Mouse (Mus musculus) adrenal gland, adult 2 months (tissue): Measurements from ENCODE around the gene Thap8. TPM values are rescaled to one million over a fixed set of nuclear protein-coding genes. Genes with fewer than 3 reads are reported as not detected.

Experiments used
- polyA plus RNA-seq: library from polyadenylated mRNA; depleted of rRNA; stranded (reverse); fragments of >200 nt; gene quantifications from 2 replicates; pipeline ENCODE4 v1.2.3, GENCODE M21; 2012; rRNA removed
- total RNA-seq, 2 experiments: library from RNA; stranded (reverse); gene quantifications; 2 replicates each; pipeline ENCODE4 v1.2.3; 2021

Thap8 gene
- total and polyA plus RNA-seq, 3 experiments, result 0.62 TPM; not detected in 2

Other genes starting within 250 kb of the Thap8 start
- gene Zfp14, start 228.7 kb upstream of the Thap8 start, total RNA-seq, result 1 to 10 TPM; 2.1 to 2.8 TPM
- 0.81 and 1.7 TPM in 2 replicates for gene Zfp14, start 228.7 kb upstream of the Thap8 start, polyA plus RNA-seq
- 1 to 10 TPM; 1.6 to 2.5 TPM for gene Zfp82, start 207.2 kb upstream of the Thap8 start, total RNA-seq
- 0.06 and 0.11 TPM in 2 replicates for gene Zfp82, start 207.2 kb upstream of the Thap8 start, polyA plus RNA-seq
- under 1 TPM in 1 of 2 experiments, not detected in 1; 0.73 TPM for gene Gm26920, start 189.7 kb upstream of the Thap8 start, total RNA-seq
- gene Gm26920, start 189.7 kb upstream of the Thap8 start, polyA plus RNA-seq, result not detected in 2 replicates
- 1 to 10 TPM; 2.2 to 2.6 TPM for gene Zfp566, start 189.6 kb upstream of the Thap8 start, total RNA-seq
- 1.5 and 1.6 TPM in 2 replicates for gene Zfp566, start 189.6 kb upstream of the Thap8 start, polyA plus RNA-seq
- 10 to 100 TPM; 35.4 to 39.5 TPM for gene Zfp260, start 185.3 kb upstream of the Thap8 start, total RNA-seq
- 6.2 and 9.7 TPM in 2 replicates for gene Zfp260, start 185.3 kb upstream of the Thap8 start, polyA plus RNA-seq
- gene Zfp382, start 158.2 kb upstream of the Thap8 start, total RNA-seq, result 1 to 10 TPM; 2.5 to 4.2 TPM
- 0.07 and 0.44 TPM in 2 replicates for gene Zfp382, start 158.2 kb upstream of the Thap8 start, polyA plus RNA-seq
- gene Zfp146, start 110.3 kb upstream of the Thap8 start, total RNA-seq, result 10 to 100 TPM; 45.7 to 52.1 TPM
- gene Zfp146, start 110.3 kb upstream of the Thap8 start, polyA plus RNA-seq, result 2.2 and 2.5 TPM in 2 replicates
- gene Cox7a1, start 96.0 kb upstream of the Thap8 start, total RNA-seq, result 100 to 1,000 TPM; 353 to 482 TPM
- 27.2 and 28.9 TPM in 2 replicates for gene Cox7a1, start 96.0 kb upstream of the Thap8 start, polyA plus RNA-seq
- 100 to 1,000 TPM; 629 to 666 TPM for gene Capns1, start 81.3 kb upstream of the Thap8 start, total RNA-seq
- gene Capns1, start 81.3 kb upstream of the Thap8 start, polyA plus RNA-seq, result 1,680 and 2,038 TPM in 2 replicates
- 10 to 100 TPM; 74.2 to 84.9 TPM for gene Polr2i, start 48.1 kb upstream of the Thap8 start, total RNA-seq
- gene Polr2i, start 48.1 kb upstream of the Thap8 start, polyA plus RNA-seq, result 77.0 and 78.9 TPM in 2 replicates
- gene Tbcb, start 47.8 kb upstream of the Thap8 start, total RNA-seq, result 100 to 1,000 TPM in 1 of 2 experiments, 10 to 100 TPM in 1; 74.9 to 116 TPM
- 40.3 and 41.9 TPM in 2 replicates for gene Tbcb, start 47.8 kb upstream of the Thap8 start, polyA plus RNA-seq
- not detected for gene Ovol3, start 44.4 kb upstream of the Thap8 start, total RNA-seq
- not detected in 2 replicates for gene Ovol3, start 44.4 kb upstream of the Thap8 start, polyA plus RNA-seq
- 1 to 10 TPM; 4.8 to 6.1 TPM for gene Wdr62, start 325 bp downstream of the Thap8 start, total RNA-seq
- 16.3 and 17.6 TPM in 2 replicates for gene Wdr62, start 325 bp downstream of the Thap8 start, polyA plus RNA-seq
- gene Clip3, start 11.6 kb downstream of the Thap8 start, total RNA-seq, result 10 to 100 TPM; 27.9 to 28.7 TPM
- gene Clip3, start 11.6 kb downstream of the Thap8 start, polyA plus RNA-seq, result 10.2 and 17.3 TPM in 2 replicates
- 10 to 100 TPM; 57.8 to 73.6 TPM for gene Alkbh6, start 28.6 kb downstream of the Thap8 start, total RNA-seq
- 276 and 312 TPM in 2 replicates for gene Alkbh6, start 28.6 kb downstream of the Thap8 start, polyA plus RNA-seq
- 10 to 100 TPM; 18.8 to 34.5 TPM for gene Syne4, start 34.7 kb downstream of the Thap8 start, total RNA-seq
- gene Syne4, start 34.7 kb downstream of the Thap8 start, polyA plus RNA-seq, result 51.8 and 59.1 TPM in 2 replicates
- gene E130208F15Rik, start 41.6 kb downstream of the Thap8 start, total RNA-seq, result 1 to 10 TPM; 1.2 to 1.6 TPM
- gene E130208F15Rik, start 41.6 kb downstream of the Thap8 start, polyA plus RNA-seq, result 2.0 and 2.7 TPM in 2 replicates
- gene Sdhaf1, start 43.8 kb downstream of the Thap8 start, total RNA-seq, result 10 to 100 TPM in 1 of 2 experiments, 1 to 10 TPM in 1; 9.1 to 18.7 TPM
- gene Sdhaf1, start 43.8 kb downstream of the Thap8 start, polyA plus RNA-seq, result 52.4 and 74.3 TPM in 2 replicates
- 10 to 100 TPM in 1 of 2 experiments, 1 to 10 TPM in 1; 8.2 to 11.9 TPM for gene Lrfn3, start 82.7 kb downstream of the Thap8 start, total RNA-seq
- gene Lrfn3, start 82.7 kb downstream of the Thap8 start, polyA plus RNA-seq, result 32.9 and 37.6 TPM in 2 replicates
- 10 to 100 TPM; 34.7 to 41.9 TPM for gene Tyrobp, start 133.7 kb downstream of the Thap8 start, total RNA-seq
- 73.3 and 87.9 TPM in 2 replicates for gene Tyrobp, start 133.7 kb downstream of the Thap8 start, polyA plus RNA-seq
- 1 to 10 TPM; 1.2 to 2.0 TPM for gene Hcst, start 139.8 kb downstream of the Thap8 start, total RNA-seq
- 6.3 and 7.9 TPM in 2 replicates for gene Hcst, start 139.8 kb downstream of the Thap8 start, polyA plus RNA-seq
- gene Nfkbid, start 141.6 kb downstream of the Thap8 start, total RNA-seq, result 1 to 10 TPM; 1.1 to 1.3 TPM
- 3.7 and 4.1 TPM in 2 replicates for gene Nfkbid, start 141.6 kb downstream of the Thap8 start, polyA plus RNA-seq
- gene Aplp1, start 165.4 kb downstream of the Thap8 start, total RNA-seq, result 10 to 100 TPM; 22.7 to 43.2 TPM
- 37.7 and 54.1 TPM in 2 replicates for gene Aplp1, start 165.4 kb downstream of the Thap8 start, polyA plus RNA-seq
- not detected for gene Kirrel2, start 177.6 kb downstream of the Thap8 start, total RNA-seq
- gene Kirrel2, start 177.6 kb downstream of the Thap8 start, polyA plus RNA-seq, result not detected in 2 replicates
- not detected for gene Nphs1, start 178.2 kb downstream of the Thap8 start, total RNA-seq
- gene Nphs1, start 178.2 kb downstream of the Thap8 start, polyA plus RNA-seq, result not detected in 2 replicates
- gene Prodh2, start 213.5 kb downstream of the Thap8 start, total RNA-seq, result under 1 TPM in 1 of 2 experiments, not detected in 1; 0.86 TPM
- gene Prodh2, start 213.5 kb downstream of the Thap8 start, polyA plus RNA-seq, result 0.10 TPM in 1 of 2 replicates, not detected in the other